Mouse (Mus musculus) bone marrow macrophage, adult 2 months (primary cell): Measurements from ENCODE around the gene Kcna10.

Experiments
- CTCF ChIP-seq: IDR thresholded peaks from 2 replicates; pipeline ENCODE4 v1.5.1; 2012; ENCODE audit warnings: low read depth, mild to moderate bottlenecking, low read length, moderate library complexity
- POLR2A ChIP-seq: IDR thresholded peaks from 2 replicates; pipeline ENCODE4 v1.6.1; 2012; ENCODE audit warnings: mild to moderate bottlenecking, low read depth, low read length, borderline replicate concordance

DNA sequence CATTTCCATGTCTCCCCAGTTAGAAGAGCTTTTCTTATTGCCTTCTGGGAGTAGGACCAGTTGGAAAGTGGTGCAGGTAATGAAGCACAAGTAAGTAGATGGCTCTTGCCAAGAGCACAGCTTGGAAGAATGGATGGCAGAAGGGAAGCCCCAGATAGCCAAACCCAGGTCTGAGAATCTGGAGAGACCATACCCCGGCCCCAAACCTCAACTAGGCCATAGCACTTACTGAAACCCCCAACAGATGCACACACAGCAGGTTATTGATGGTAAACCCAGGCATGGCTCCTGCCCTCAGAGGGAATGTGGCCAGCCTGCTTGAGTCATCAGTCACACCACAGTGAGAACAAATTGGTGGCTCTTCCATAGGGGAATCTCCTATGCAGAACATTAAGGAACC lies 10.3 kb upstream of the Kcna10 start:
- TF ChIP-seq POLR2A (no peak), CTCF (no peak)
